Comparison of ENCODE assay signal across 11 mouse cellular contexts in the genomic region with DNA sequence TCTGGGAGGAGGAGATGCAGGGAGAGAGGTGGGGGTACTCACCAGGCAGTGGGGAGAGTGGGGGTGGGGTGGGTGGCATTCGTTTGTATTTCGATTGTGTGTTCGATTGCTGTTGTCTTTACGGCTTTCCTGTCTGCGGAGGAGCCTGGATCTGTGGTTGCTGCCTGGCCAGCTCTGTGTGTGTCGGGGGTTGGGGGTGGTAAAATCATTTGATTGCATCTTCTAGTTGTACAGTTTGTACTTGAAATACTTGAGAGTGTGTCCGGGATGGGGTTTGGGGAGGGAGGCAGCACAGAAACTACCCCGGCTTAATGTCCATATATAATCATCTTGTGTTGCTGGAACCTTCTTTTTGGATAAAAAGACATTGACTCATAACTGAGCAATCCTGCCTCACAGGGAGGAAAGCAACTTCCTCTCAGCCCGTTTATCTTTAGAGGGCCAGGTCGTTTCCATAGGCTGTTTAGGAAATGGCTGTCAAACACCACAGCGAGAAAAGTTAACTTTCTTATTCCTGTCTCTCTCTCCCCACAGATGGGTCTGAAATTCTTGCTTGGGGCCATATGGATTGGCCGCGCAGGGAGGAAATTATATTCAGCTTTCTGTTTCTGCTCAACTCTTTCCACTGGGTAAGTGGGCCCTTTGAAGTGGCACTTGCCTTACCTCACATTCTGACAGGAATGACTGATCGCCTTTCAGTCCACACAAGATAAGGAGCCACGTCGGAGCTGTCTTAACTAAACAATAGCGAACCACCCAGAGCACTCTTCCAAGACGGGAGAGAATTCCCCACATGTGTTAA. TPM values are rescaled to one million over a fixed set of nuclear protein-coding genes. Genes with fewer than 3 reads are reported as not detected.
A peak's percentile ranks its signal among the peaks of the same experiment; 100 is the strongest.
DNase-seq lines count a peak whose midpoint lies in the region; ATAC-seq and TF ChIP-seq lines count a peak whose summit lies in the region.
"Had no signal": no experiment of that assay in that cellular context is flagged by ENCODE, and none has a peak within 500 bp of the region (broad histone marks: within the 10 kb centered on the region; RNA-seq: fewer than 3 reads in every experiment).

No protein-coding gene starts in this region.

- no peaks in the 10 kb centered on the region for H3K9me3 ChIP-seq in lung, embryonic 15.5 days

- H3K4me3 ChIP-seq in lung, embryonic 15.5 days = no peak overlapping the region
- no peak overlapping the region for H3K4me3 ChIP-seq in lung, adult 2 months (replicated peaks; ENCODE audit: extremely low read depth, low read depth, low read length)

- no peak for TF ChIP-seq CTCF in lung, adult 2 months (IDR thresholded peaks at IDR 0.05; ENCODE audit: insufficient read depth, low read length)

- ATAC-seq in lung, embryonic 15.5 days (ENCODE audit: borderline replicate concordance, extremely low read depth, low FRiP score, low TSS enrichment) = peak; percentile 72
- ATAC-seq in common myeloid progenitor, adult 5-6 weeks (replicated peaks; ENCODE audit: low read depth, poor library complexity, severe bottlenecking) = peak; percentile 92
- peak; percentile 82 for ATAC-seq in inflammation-experienced regulatory T-cells, adult 6 months
- ATAC-seq in megakaryocyte-erythroid progenitor cell, adult 5-6 weeks (replicated peaks; ENCODE audit: low FRiP score, low TSS enrichment, poor library complexity, severe bottlenecking) = peak; percentile 48; the same call in 1 of the 2 replicates

- H3K36me3 ChIP-seq in lung, embryonic 15.5 days = no peaks in the 10 kb centered on the region

- H3K4me2 ChIP-seq in lung, embryonic 15.5 days = peak overlapping the region; percentile 36

- H3K27me3 ChIP-seq in lung, embryonic 15.5 days = no peaks in the 10 kb centered on the region

- TF ChIP-seq POLR2A in lung, adult 2 months (IDR thresholded peaks at IDR 0.05; ENCODE audit: borderline replicate concordance, extremely low read depth, low read depth, low read length) = no peak

- no peak for DNase-seq in lung, adult 2 months
- no peak for DNase-seq in left cerebral cortex, adult 9 months (ENCODE audit: low spot score in 2 of 2)
- no peak for DNase-seq in MN1 (ENCODE audit: low spot score)
- no peak for DNase-seq in kidney, adult 11 months
- DNase-seq: cerebellum, postnatal 14 days; kidney, adult 18-20 months had no signal

- no peak overlapping the region for H3K9ac ChIP-seq in lung, embryonic 15.5 days

- H3K4me1 ChIP-seq in lung, embryonic 15.5 days = peaks cover 49% of the 10 kb centered on the region
- H3K4me1 ChIP-seq in lung, adult 2 months (ENCODE audit: control insufficient read depth, insufficient read depth, low read length) = peaks cover 2% of the 10 kb centered on the region; the same call in 1 of the 2 replicates

- peak overlapping the region; percentile 86 for H3K27ac ChIP-seq in lung, embryonic 15.5 days
- H3K27ac ChIP-seq: macrophage had no signal

- 3% methylated on average over 18 of the region's 18 CpGs for WGBS in lung, embryonic 15.5 days
- WGBS in lung, adult 2 months = 14% methylated on average over 18 of the region's 18 CpGs

RNA-seq across cellular contexts. Expression of a gene that starts 19.8 kb away (rescaled TPM):
- polyA plus RNA-seq in lung, embryonic 15.5 days (2015; fragmentation: Nextera tagmentation; extraction: Ambion mirVana) = 0.92 and 1.5 TPM in 2 replicates
- 5.2 and 7.1 TPM in 2 replicates for polyA plus RNA-seq in lung, adult 2 months (2012; rRNA removed)
- 0.39 TPM in 1 of 2 replicates, not detected in the other for total RNA-seq in common myeloid progenitor, adult 5-6 weeks (2017)
- polyA plus RNA-seq in inflammation-experienced regulatory T-cells, adult 6 months (2017; shearing (Covaris generic)) = 1 to 10 TPM in 1 of 3 experiments, under 1 TPM in 1, not detected in 1; 0.49 to 1.6 TPM
- not detected in 2 replicates for total RNA-seq in megakaryocyte-erythroid progenitor cell, adult 5-6 weeks (2014; fragmentation: Nextera tagmentation)
- total RNA-seq in megakaryocyte-erythroid progenitor cell, adult 5-6 weeks (2017) = not detected in 2 replicates
- polyA plus RNA-seq: macrophage had no signal

RNA-seq across cellular contexts. Expression of a gene that starts 47.7 kb away (rescaled TPM):
- polyA plus RNA-seq in lung, embryonic 15.5 days (2015; fragmentation: Nextera tagmentation; extraction: Ambion mirVana) = 1.4 and 1.7 TPM in 2 replicates
- polyA plus RNA-seq in lung, adult 2 months (2012; rRNA removed) = 0.91 and 1.5 TPM in 2 replicates
- 2.1 TPM in 1 of 2 replicates, not detected in the other for total RNA-seq in common myeloid progenitor, adult 5-6 weeks (2017)
- not detected for polyA plus RNA-seq in inflammation-experienced regulatory T-cells, adult 6 months (2017; shearing (Covaris generic))
- total RNA-seq in megakaryocyte-erythroid progenitor cell, adult 5-6 weeks (2014; fragmentation: Nextera tagmentation) = not detected in 2 replicates
- not detected in 2 replicates for total RNA-seq in megakaryocyte-erythroid progenitor cell, adult 5-6 weeks (2017)
- polyA plus RNA-seq: macrophage had no signal
